Mouse (Mus musculus): ENCODE measurements around the gene Etl4. TPM values are rescaled to one million over a fixed set of nuclear protein-coding genes. Genes with fewer than 3 reads are reported as not detected.
"Not testable (repeated sequence)": the region's sequence is repeated elsewhere in the genome, so short reads cannot be mapped to it uniquely, and the experiment has no call there.

Etl4 gene
- total RNA-seq, 2 experiments from 2014 or later = 68.7 to 98.4 TPM

DNA sequence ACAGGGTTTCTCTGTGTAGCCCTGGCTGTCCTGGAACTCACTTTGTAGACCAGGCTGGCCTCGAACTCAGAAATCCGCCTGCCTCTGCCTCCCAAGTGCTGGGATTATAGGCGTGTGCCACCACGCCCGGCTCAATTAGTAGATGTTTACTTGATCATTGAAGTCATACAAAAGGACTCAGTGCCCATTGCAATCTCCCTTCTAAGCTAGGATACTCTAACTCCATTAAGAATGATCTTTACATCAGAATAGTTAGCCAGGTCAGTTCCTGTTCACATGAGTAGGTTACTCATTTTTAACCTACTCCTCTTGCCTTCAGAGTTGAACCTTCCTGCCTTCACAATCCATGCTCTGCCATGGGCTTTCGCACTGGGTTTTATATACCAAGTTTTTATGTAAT lies 772.6 kb downstream of the Etl4 start:
- not testable (repeated sequence) for DNase-seq (ENCODE audit: low spot score in 2 of 2)

DNA sequence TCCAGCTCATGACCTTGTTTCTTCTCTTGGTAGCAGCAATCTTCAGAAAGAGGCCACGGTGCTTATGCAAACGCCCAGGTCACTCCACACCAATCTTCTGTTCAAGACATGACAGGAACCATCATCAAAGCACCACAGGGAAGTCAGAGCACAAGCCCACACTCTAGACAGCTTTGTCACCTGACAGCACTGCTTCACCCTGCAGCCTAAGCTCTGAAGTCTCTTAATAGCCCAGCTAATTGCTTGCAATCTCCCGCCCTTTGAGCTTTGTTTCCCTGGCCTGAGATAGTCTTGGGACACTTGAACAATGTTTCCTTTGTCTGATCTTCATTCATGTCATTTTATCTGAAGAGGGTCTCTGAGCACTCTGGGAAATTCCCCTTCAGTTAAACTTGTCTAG lies 779.8 kb downstream of the Etl4 start:
- DNase-seq (ENCODE audit: low spot score in 2 of 2) = no peak

DNA sequence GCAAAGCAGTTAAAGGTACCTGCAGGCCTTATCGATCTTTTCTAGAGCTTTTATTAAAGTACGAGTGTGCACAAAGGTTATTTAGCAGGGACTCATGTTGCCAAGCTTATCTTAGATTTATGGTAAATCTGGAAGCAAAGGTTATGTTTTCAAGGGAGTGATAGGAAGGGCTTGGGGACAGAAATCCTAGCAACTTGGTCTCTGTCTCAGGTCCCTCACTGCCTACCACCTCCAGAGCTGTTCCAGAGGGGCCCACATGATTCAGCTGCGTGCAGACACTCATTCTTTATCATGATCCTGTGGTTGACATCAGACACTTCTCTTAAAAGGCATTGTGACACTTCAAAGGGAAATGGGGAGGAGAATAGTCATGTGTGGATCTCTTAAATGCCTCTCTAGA lies 783.3 kb downstream of the Etl4 start:
- no peak for DNase-seq (ENCODE audit: low spot score in 2 of 2)

DNA sequence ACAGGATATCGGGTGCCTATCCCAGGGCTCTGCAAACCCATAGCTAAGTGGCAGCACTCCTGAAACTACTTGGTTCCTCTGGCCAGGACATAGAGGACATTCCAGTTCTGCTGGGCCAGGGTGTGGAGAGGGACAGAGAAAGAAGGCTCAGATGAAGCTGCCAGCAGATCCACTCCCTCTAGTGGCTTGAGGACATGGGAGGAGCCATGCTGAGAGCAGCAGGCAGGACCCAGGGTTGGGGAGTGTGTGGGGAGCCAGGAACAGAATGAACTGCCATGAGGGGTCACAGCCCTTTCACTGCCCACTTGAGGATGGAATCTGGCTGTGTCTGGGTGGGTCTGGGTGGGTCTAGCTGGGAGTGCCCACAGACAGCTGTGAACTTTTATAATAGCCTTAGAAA lies 784.2 kb downstream of the Etl4 start:
- DNase-seq (ENCODE audit: low spot score in 2 of 2) = no peak

DNA sequence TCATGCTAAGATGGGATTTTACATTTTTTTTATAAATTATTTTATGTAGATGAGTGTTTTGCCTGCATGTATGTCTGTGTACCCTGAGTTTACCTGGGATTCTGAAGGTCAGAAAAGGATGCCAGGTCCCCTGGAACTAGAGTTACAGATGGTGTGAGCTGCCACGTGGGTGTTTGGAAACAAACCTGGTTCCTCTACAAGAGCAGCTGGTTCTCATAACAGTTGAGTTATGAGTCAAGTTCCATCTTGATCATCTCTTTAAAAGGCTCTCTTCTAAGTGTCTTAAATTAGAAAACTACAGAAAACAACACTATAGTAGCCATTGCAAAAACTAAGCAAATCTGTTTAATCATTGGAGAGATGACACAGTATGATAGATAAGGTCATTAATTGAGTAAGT lies 788.1 kb downstream of the Etl4 start:
- DNase-seq (ENCODE audit: low spot score in 2 of 2) = no peak

DNA sequence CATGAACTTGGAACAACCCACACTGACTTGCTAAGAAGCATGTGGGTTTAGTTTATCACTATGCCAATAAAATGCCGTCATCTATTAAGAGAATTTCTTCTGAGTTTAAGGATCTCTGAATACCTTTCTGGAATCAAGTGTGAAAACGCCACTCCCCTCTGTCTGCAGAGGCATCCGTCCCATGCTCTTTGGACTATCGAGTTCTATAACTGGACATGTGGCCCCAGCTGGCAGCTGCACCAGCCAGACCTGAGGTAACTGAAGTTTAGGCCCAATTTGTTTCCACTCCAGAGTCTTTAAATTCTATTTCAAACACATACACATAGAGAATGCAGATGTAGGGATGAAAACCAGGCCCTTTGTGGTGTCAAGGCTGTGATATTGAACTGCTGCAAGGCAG lies 795.5 kb downstream of the Etl4 start:
- no peak for DNase-seq (ENCODE audit: low spot score in 2 of 2)

DNA sequence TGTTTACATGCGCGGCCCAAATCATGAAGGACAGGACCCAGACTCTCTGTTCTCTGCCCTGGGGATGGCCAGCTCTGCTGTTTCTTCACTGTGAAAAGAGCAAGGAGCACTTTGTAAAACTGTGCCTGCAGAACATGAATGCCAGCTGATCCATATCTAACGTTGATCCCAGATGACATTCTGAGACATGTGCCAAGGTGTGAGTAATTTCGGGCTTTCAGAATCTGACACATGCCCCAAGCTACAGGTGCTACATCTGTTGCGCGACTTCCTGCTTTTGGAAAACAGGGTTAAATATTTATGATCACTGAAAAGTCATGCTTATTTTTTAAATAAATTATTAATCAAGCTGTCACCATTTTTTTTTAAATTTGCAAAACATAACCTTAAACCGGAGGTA lies 801.0 kb downstream of the Etl4 start:
- DNase-seq (ENCODE audit: low spot score in 2 of 2) = no peak

DNA sequence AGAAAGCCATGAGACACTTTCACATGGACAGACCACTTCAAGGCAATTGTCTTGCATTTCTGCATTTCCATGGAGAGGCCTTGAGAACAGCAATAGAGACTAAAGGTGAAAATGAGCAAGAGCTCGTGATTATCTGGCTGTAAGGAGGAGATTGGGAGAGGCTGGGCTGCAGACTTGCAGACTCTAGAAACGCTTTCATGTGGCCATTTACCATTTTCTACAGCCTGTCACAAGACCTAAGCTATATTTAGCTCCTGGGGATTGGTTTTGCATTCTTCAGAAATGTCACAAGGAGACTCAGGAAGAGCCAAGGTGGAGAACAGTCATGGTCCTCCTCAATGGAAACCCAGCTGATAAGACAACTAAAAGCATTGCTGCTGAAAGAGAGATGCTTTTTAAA lies 801.4 kb downstream of the Etl4 start:
- DNase-seq (ENCODE audit: low spot score in 2 of 2) = no peak

DNA sequence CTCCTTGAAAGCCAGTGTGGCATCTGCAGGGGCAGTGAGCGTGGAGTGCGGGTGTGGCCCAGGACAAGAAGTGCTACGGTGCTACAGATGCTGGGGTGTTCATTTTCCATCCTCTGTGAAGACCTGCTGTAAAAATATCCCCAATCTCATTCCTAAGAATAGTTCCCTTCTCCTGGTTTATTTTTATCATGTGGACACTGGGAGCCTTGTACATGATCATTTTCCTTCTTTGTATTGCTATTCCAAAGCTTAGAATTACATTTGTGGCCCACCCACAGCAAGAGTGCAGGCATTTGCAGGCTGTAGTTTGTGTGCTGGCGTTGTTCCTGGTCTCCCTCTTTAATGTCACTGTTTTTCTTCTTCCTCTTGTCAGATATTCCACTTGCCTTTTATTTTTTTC lies 809.5 kb downstream of the Etl4 start:
- DNase-seq (ENCODE audit: low spot score in 2 of 2) = no peak

DNA sequence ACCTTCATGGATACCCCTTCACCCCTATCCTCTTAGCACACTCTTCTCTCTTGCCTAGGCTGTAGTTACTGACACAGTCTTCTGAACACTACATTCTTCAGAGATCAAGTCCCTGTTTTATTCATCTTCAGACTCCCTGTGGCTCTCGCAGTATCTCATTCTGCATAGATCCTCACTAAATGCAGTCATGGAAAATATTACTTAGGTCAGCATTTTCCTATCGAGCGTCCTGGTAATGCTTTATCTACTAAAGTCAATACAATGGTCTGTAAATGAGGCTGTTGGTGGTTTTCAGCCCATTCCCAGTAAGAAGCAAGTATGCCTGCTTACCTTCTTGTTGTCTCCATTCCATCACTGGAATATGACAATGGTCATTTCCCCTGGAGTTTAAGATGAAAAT lies 811.5 kb downstream of the Etl4 start:
- no peak for DNase-seq (ENCODE audit: low spot score in 2 of 2)

DNA sequence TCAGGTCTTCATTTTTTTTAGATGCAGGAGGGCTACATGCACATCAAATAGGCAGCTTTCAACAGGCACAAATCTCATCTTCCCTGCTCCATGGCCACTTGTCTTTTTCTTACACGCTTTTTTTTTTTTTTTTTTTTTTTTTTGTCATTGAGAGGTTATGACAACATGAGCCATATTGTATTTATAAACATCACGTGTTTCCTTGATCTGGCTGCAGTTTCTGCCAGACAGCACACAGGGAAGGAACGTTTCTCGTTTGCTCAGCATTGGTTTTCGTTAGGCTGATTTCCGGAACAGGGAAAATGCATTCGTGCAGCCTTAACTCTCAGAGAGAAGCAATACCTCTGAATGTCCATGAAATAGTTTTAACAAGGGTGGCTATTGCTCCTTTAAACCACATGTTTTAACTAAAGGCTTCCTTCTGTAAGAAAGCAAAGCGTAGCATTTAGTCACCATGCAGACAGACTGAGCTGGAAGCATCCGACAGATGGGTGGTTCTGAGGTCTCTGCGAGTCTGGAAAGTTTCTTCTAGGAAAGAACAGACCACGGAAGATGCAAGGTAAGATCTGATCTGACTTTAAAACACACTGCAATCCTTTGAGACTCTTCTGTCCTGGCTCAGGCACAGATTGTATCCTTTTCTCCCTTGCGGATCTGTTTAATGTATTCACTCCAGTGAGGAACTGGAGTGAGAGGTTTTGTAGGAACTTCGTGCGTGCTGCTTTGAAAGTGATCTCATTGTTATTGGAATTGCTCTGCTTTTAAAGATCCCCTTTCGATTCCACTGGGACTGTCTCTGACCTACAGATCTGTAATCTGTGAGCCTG lies 812.8 kb downstream of the Etl4 start:
- DNase-seq (ENCODE audit: low spot score in 2 of 2) = no peak

DNA sequence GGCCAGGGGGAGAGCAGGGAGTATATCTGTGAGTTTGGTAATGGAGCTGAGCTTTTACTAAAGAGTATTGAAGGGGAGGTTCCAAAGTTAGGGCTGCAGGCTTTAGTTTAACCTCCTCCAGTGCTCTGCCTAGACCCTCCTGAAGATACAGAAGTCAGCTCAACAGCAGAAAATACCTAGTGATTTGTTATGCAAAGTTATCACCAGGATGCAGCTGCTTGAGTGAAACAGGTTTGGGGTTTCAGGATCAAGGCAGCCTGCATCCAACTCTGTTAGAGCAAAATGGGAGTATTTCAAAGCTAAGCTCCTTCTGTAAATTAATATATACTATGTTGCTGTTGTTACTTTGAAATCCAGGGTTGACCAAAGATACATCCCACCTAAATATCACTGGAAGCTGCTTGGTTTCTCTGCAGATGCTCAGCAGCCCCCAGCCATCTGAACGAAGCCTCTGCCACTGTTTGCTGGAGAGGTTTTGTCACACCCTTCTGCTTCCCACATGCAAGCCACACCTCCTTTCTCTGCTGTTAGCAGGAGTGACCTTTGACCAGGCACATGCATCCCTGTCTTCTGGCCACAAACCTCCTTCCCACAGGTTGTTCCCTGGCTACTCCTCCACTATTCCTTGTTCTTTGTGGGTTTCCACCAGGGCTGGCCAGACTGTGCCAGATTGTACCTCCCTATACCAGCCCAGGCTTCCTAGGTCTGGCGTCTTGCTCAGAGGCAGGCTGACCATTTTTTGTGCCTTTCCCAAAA lies 814.6 kb downstream of the Etl4 start:
- DNase-seq (ENCODE audit: low spot score in 2 of 2) = no peak

DNA sequence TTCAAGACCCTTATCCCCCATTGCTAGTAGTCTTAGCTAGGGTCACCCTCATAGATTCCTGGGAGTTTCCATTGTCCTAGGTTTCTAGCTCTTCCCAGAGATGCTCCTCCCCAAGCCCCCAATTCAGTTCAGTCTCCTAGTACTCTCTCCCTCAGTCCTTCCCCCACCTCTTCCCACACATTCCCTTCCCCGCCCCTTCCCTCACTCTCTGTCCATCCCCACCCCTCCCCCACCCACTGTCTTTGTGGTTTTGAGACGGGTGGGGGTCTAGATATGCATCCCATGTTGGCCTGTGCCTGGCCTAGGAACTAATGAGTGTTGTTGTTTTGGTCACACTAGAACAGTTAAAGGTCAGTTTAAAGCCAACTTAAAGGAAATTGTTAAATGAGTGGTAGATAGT lies 817.4 kb downstream of the Etl4 start:
- DNase-seq (ENCODE audit: low spot score in 2 of 2) = no peak

DNA sequence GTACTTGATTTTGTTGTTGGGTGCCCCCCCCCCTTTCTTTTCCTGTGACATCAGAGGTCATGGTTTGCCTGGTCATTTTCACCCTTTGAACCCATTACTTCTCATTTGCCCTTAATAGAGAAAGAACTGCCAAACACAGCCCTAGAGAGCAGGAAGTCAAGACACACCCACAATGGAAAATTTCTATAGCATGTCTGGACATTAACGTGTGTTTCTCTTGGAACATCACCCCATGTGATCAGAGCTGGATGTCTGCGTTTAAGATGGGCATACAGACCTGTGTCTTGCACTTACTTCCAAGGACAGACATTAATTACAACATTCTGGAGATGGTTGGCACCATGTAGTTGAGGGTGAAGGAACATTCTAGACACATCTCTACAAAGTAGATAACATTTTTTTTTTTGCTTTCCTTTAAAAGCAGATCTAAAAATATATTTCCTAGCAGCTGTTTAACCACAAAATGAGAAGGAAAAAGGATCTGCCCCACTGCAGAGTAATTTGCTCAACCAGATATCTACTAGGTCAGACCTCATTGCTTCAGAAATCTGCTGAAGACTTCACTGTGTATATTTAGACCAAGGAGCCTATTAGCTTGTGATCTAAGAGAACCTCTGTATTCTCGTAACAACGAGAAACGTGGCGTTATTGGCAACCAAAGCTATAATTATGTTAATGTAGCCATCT lies 818.3 kb downstream of the Etl4 start:
- DNase-seq (ENCODE audit: low spot score in 2 of 2) = no peak

DNA sequence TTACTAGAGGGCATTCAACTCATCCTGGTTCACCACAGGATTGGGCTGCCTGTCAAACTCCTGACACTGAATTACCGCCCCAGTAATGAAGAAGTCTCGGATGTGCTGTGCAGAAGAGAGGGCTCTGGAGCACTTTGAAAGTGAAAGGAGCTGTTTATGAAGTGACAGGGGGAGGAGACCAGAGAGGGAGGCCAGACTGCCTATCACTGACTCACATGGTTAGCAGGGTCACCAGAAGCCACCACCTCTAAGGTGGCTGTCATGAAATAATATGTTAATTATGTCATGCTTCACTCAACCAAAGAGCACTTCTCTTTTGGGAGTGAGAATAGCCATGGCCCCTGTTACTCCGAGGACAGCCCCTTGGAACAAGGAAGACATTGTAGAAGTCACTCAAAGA lies 825.9 kb downstream of the Etl4 start:
- no peak for DNase-seq (ENCODE audit: low spot score in 2 of 2)

DNA sequence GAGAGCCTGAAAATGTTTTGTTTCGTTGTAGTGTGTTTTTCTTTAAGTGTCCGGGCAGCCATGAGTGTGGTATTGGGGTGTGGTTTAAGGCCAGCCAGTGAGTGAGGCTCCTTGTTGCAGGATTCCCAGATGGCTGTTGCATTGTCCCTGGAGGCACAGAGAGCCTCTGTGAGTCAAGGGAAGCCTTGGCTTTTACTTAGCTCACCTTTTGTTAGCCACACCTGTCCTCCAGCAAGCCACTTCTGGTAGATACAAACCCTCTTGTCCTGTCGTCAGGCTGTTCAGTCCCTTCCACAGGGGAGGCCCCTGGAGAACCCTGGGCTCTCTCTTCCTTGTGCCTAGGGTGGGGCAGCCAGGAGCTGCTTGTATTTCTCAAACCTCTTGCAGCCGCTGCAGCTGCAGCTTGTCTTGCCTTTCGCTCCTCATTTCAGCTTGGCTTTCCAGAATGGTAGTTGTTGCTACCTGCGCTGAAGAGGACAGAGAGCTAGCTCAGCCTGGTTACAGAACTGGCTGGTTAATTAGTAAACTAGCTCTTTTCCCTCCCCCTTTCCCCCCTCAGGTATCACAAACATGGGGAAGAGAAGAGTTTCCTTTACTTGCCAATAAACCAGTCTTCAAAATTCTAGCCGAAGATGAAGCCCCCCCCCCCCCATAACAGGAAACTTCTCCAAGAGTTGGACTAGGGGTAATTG lies 826.9 kb downstream of the Etl4 start:
- DNase-seq (ENCODE audit: low spot score in 2 of 2) = no peak

DNA sequence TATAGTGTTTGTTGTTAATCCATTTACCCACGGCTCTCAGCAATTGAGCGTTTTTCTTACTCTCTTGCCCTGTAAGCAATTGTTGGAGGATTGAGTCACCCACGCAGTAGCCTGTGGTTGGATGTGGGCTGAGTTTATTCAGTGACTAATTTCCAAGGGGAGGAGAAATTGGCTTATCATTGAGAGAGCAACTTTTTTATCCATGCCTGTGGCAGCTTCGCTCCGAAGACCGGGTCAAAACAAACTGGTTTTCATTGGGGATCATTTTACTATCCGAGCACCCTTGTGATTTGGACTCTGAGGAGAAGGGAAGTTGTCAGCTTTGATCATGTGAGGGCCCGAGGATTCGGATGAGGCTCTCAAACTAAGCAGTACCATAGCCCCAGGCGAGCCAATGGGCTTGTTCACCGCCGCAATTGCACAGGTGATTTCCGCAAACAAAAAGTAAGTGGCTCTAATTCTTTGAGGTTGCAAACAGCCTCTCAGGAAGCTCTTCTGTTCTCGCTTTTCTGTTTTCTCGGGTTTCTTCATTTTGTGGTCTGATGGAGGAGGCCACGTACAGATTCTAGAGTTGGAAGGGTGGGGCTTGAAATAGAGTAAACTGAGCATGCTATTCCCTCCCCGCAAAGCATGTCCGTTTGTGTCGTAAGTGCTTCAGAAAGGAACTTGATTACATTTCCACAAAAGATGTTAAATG lies 827.7 kb downstream of the Etl4 start:
- no peak for DNase-seq (ENCODE audit: low spot score in 2 of 2)

DNA sequence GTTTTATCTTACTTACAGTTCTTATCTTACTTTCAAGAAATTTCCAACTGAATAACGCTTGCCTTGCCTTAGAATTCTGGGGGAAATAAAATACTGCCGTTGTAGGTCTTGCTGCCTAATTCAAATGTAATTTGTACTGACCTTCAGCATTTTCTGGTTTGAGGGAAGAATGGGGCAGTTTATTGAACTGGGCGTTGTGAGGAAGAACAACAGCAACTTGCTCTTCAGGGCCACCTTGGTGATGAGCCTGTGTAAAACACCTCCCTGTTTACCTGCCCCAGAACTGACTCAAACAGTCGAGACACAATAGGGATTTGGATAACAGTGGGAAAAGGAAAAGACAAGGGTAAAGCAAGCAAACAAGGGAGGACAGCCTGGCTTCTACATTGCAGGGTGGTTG lies 828.3 kb downstream of the Etl4 start:
- no peak for DNase-seq (ENCODE audit: low spot score in 2 of 2)

DNA sequence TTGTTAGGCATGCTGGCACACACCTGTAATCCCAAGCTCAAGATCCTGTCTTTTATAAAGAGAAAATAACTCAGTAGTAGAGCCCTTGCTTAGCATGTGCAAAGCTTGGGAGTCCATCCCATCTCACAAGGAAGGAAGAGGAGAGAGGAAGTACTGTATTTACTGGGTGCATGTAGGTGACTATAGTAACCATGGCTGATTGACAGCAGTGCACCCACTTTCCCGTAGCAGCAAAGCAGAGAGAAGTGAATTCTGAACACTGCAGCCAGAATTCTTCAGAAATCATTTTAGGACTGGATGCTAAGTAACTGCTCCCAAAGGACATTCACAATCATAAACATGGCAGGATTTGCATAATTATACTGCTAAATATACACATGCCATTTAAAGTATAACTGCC lies 838.1 kb downstream of the Etl4 start:
- no peak for DNase-seq (ENCODE audit: low spot score in 2 of 2)

DNA sequence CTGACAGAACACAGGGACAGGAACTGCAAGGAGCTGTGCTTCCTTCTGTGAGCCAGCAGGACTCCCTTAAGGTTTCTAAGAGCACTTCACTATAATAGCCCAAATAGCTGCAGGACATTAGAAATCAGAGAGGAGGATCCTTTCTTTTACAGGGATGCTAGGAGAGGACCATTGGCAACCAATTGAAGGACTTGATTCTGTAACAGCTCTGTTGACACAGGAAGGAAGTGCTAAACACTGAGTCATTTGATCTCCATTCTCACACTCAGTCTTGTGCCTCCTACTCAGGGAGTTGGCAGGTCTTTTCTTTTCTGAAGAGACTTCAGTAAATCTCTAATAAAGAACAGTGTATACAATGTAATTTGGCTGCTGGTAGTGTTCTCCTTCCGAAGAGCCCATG lies 838.9 kb downstream of the Etl4 start:
- no peak for DNase-seq (ENCODE audit: low spot score in 2 of 2)

DNA sequence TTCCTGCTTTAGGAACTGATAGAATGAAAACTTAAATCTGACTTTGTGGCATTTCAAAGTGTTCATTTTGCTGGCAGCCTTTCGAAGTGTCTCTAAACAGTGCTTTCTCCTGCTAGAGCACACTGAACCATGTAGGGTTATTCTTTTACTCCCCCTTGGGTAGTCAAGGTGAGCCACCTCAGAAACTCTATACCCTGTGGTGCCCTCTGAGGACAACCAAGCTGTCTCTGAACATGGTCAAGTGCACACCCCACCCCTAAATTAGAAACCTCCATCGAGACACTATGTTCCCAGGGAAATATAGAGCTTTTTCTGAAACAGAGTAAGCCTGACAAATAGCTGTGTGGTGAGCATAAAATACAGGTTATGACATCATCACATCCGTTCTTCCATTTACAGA lies 840.1 kb downstream of the Etl4 start:
- no peak for DNase-seq (ENCODE audit: low spot score in 2 of 2)
